Mouse (Mus musculus): ENCODE results near the gene Taf5. TPM values are rescaled to one million over a fixed set of nuclear protein-coding genes. Genes with fewer than 3 reads are reported as not detected.

Gene Taf5
- polyA plus RNA-seq, 1 experiment, result 1.8 TPM

- no peak for DNase-seq (ENCODE audit: low read depth)
Observed at GRCm38 (mm10) chr19:47065860-47066259, 1.7 kb upstream of the Taf5 start.

- DNase-seq (ENCODE audit: low read depth), result no peak
Observed at GRCm38 (mm10) chr19:47067924-47068611, 522 bp downstream of the Taf5 start.

GRCm38 (mm10) chr19:47088226-47088625, 20.7 kb downstream of the Taf5 start:
- no peak for DNase-seq (ENCODE audit: low read depth)

GRCm38 (mm10) chr19:47089718-47090525, 22.4 kb downstream of the Taf5 start:
- DNase-seq (ENCODE audit: low read depth), result no peak

- peak; percentile 57 for DNase-seq (ENCODE audit: low read depth)
Observed at GRCm38 (mm10) chr19:47090550-47091156, 23.1 kb downstream of the Taf5 start, which contains the start of the genes Usmg5 and Pdcd11. TSS of gene Usmg5 (minus strand) at chr19:47090647. TSS of gene Pdcd11 (plus strand) at chr19:47090768.

- DNase-seq (ENCODE audit: low read depth), result no peak
Observed at GRCm38 (mm10) chr19:47101080-47101479, 33.5 kb downstream of the Taf5 start.

- DNase-seq (ENCODE audit: low read depth), result no peak
Observed at GRCm38 (mm10) chr19:47104641-47105271, 37.2 kb downstream of the Taf5 start.

- DNase-seq (ENCODE audit: low read depth), result no peak
Observed at GRCm38 (mm10) chr19:47118634-47119033, 51.1 kb downstream of the Taf5 start.

GRCm38 (mm10) chr19:47121054-47121453, 53.5 kb downstream of the Taf5 start:
- DNase-seq (ENCODE audit: low read depth), result no peak

GRCm38 (mm10) chr19:47122802-47123201, 55.3 kb downstream of the Taf5 start:
- no peak for DNase-seq (ENCODE audit: low read depth)

- no peak for DNase-seq (ENCODE audit: low read depth)
Observed at GRCm38 (mm10) chr19:47128164-47128563, 60.6 kb downstream of the Taf5 start.

GRCm38 (mm10) chr19:47128835-47129234, 61.3 kb downstream of the Taf5 start:
- DNase-seq (ENCODE audit: low read depth), result no peak

- no peak for DNase-seq (ENCODE audit: low read depth)
Observed at GRCm38 (mm10) chr19:47130551-47131125, 63.1 kb downstream of the Taf5 start.

Other genes starting within 250 kb of the Taf5 start
- 1.1 and 1.6 TPM in 2 replicates for gene Ina, start 53.0 kb upstream of the Taf5 start, polyA plus RNA-seq (2012; rRNA removed)
- 18.3 and 19.7 TPM in 2 replicates for gene Nt5c2, start 52.6 kb upstream of the Taf5 start, polyA plus RNA-seq (2012; rRNA removed)
- 8.5 and 9.3 TPM in 2 replicates for gene Pcgf6, start 16.8 kb upstream of the Taf5 start, polyA plus RNA-seq (2012; rRNA removed)
- gene Usmg5, start 22.9 kb downstream of the Taf5 start, polyA plus RNA-seq (2012; rRNA removed), result 120 and 168 TPM in 2 replicates
- 8.5 and 9.4 TPM in 2 replicates for gene Pdcd11, start 23.0 kb downstream of the Taf5 start, polyA plus RNA-seq (2012; rRNA removed)
- gene Calhm2, start 70.5 kb downstream of the Taf5 start, polyA plus RNA-seq (2012; rRNA removed), result 7.5 and 8.2 TPM in 2 replicates
- not detected in 2 replicates for gene Calhm1, start 76.5 kb downstream of the Taf5 start, polyA plus RNA-seq (2012; rRNA removed)
- gene Calhm3, start 90.0 kb downstream of the Taf5 start, polyA plus RNA-seq (2012; rRNA removed), result not detected in 2 replicates
- 4.6 and 5.0 TPM in 2 replicates for gene Neurl1a, start 111.1 kb downstream of the Taf5 start, polyA plus RNA-seq (2012; rRNA removed)